Mouse (Mus musculus): ENCODE measurements around the gene Atxn7l1. TPM values are rescaled to one million over a fixed set of nuclear protein-coding genes. Genes with fewer than 3 reads are reported as not detected.
A peak's percentile ranks its signal among the peaks of the same experiment; 100 is the strongest.

Atxn7l1 gene
- total RNA-seq, 2 experiments from 2014 or later = 63.2 to 64.8 TPM

GRCm38 (mm10) chr12:33128121-33128520, 19.4 kb upstream of the Atxn7l1 start:
- Histone ChIP-seq H3K4me3 (no peak overlapping the region), H3K27ac (no peak overlapping the region)
- intact Hi-C loops (cut with DNase I) = no loop called here
- TF ChIP-seq CTCF (IDR thresholded peaks at IDR 0.05) = no peak
- no peak for DNase-seq (ENCODE audit: extremely low spot score in 1 of 2, low spot score in 2 of 2)

- Histone ChIP-seq H3K4me3 (no peak overlapping the region), H3K27ac (no peak overlapping the region)
- intact Hi-C loops (cut with DNase I) = no loop called here
- no peak for DNase-seq (ENCODE audit: extremely low spot score in 1 of 2, low spot score in 2 of 2)
- no peak for TF ChIP-seq CTCF (IDR thresholded peaks at IDR 0.05)
Measured at GRCm38 (mm10) chr12:33128702-33129101, 18.8 kb upstream of the Atxn7l1 start.

- DNase-seq (ENCODE audit: extremely low spot score in 1 of 2, low spot score in 2 of 2) = no peak
- H3K4me3 ChIP-seq = no peak overlapping the region
- no peak for TF ChIP-seq CTCF (IDR thresholded peaks at IDR 0.05)
- intact Hi-C loops (cut with DNase I) = no loop called here
- H3K27ac ChIP-seq = no peak overlapping the region
Measured at GRCm38 (mm10) chr12:33129410-33129809, 18.1 kb upstream of the Atxn7l1 start.

- intact Hi-C loops (cut with DNase I) = no loop called here
- Histone ChIP-seq H3K4me3 (no peak overlapping the region), H3K27ac (peak overlapping the region; percentile 12; the same call in 1 of the 2 replicates)
- TF ChIP-seq CTCF (IDR thresholded peaks at IDR 0.05) = no peak
- peak; percentile 56 to 64 for DNase-seq (ENCODE audit: extremely low spot score in 1 of 2, low spot score in 2 of 2)
Measured at GRCm38 (mm10) chr12:33130401-33130800, 17.1 kb upstream of the Atxn7l1 start.

- TF ChIP-seq CTCF (IDR thresholded peaks at IDR 0.05) = no peak
- Histone ChIP-seq H3K27ac (no peak overlapping the region), H3K4me3 (no peak overlapping the region)
- DNase-seq (ENCODE audit: extremely low spot score in 1 of 2, low spot score in 2 of 2) = no peak
- intact Hi-C loops (cut with DNase I) = no loop called here
Measured at GRCm38 (mm10) chr12:33131796-33132195, 15.7 kb upstream of the Atxn7l1 start.

- no peak overlapping the region for H3K27ac ChIP-seq
- intact Hi-C loops (cut with DNase I) = no loop called here
- no peak for TF ChIP-seq CTCF (IDR thresholded peaks at IDR 0.05)
- H3K4me3 ChIP-seq = no peak overlapping the region
- no peak for DNase-seq (ENCODE audit: extremely low spot score in 1 of 2, low spot score in 2 of 2)
Measured at GRCm38 (mm10) chr12:33137857-33138256, 9.6 kb upstream of the Atxn7l1 start.

GRCm38 (mm10) chr12:33139083-33139482, 8.4 kb upstream of the Atxn7l1 start:
- no peak overlapping the region for H3K4me3 ChIP-seq
- TF ChIP-seq CTCF (IDR thresholded peaks at IDR 0.05) = no peak
- DNase-seq (ENCODE audit: extremely low spot score in 1 of 2, low spot score in 2 of 2) = no peak
- H3K27ac ChIP-seq = no peak overlapping the region
- intact Hi-C loops (cut with DNase I) = no loop called here

GRCm38 (mm10) chr12:33144456-33144855, 3.0 kb upstream of the Atxn7l1 start:
- TF ChIP-seq CTCF (IDR thresholded peaks at IDR 0.05) = no peak
- H3K27ac ChIP-seq = no peak overlapping the region
- H3K4me3 ChIP-seq = no peak overlapping the region
- intact Hi-C loops (cut with DNase I) = no loop called here
- DNase-seq (ENCODE audit: extremely low spot score in 1 of 2, low spot score in 2 of 2) = no peak

- TF ChIP-seq CTCF (IDR thresholded peaks at IDR 0.05) = no peak
- intact Hi-C loops (cut with DNase I) = loop anchor here (2.0 to 5.0 kb wide), 6 partner anchors 36 to 195 kb away; partner anchors contain the start of gene Sypl
- peak in 1 of 2 experiments; percentile 24 for DNase-seq (ENCODE audit: extremely low spot score in 1 of 2, low spot score in 2 of 2)
- Histone ChIP-seq H3K27ac (peak overlapping the region; percentile 70; the same call in 1 of the 2 replicates), H3K4me3 (peak overlapping the region; percentile 89)
Measured at GRCm38 (mm10) chr12:33146622-33147433, 665 bp upstream of the Atxn7l1 start.

GRCm38 (mm10) chr12:33149544-33150190, 2.2 kb downstream of the Atxn7l1 start:
- intact Hi-C loops (cut with DNase I) = loop anchor here (5.0 kb wide), 4 partner anchors 73 to 197 kb away; partner anchors contain the start of gene Sypl
- no peak overlapping the region for H3K4me3 ChIP-seq
- H3K27ac ChIP-seq = no peak overlapping the region
- no peak for DNase-seq (ENCODE audit: extremely low spot score in 1 of 2, low spot score in 2 of 2)
- TF ChIP-seq CTCF (IDR thresholded peaks at IDR 0.05) = no peak

GRCm38 (mm10) chr12:33153131-33153530, 5.6 kb downstream of the Atxn7l1 start:
- intact Hi-C loops (cut with DNase I) = no loop called here
- no peak for DNase-seq (ENCODE audit: extremely low spot score in 1 of 2, low spot score in 2 of 2)
- no peak overlapping the region for H3K4me3 ChIP-seq
- H3K27ac ChIP-seq = no peak overlapping the region
- no peak for TF ChIP-seq CTCF (IDR thresholded peaks at IDR 0.05)

GRCm38 (mm10) chr12:33153850-33154249, 6.4 kb downstream of the Atxn7l1 start:
- DNase-seq (ENCODE audit: extremely low spot score in 1 of 2, low spot score in 2 of 2) = no peak
- TF ChIP-seq CTCF (IDR thresholded peaks at IDR 0.05) = no peak
- intact Hi-C loops (cut with DNase I) = no loop called here
- H3K4me3 ChIP-seq = no peak overlapping the region
- no peak overlapping the region for H3K27ac ChIP-seq

Data from left cerebral cortex, adult 2 months (tissue).